Mouse (Mus musculus): ENCODE results near the gene Sap30l. TPM values are rescaled to one million over a fixed set of nuclear protein-coding genes. Genes with fewer than 3 reads are reported as not detected.

Gene Sap30l
- total RNA-seq, 4 experiments from 2014 or later = 50.1 to 53.8 (median 51.2) TPM

Other genes starting within 250 kb of the Sap30l start
- gene Galnt10, start 156.2 kb upstream of the Sap30l start, total RNA-seq (2022) = 1 to 10 TPM; 5.7 to 8.1 (median 6.9) TPM
- not detected for gene Hand1, start 31.2 kb downstream of the Sap30l start, total RNA-seq (2022)
- gene Larp1, start 207.4 kb downstream of the Sap30l start, total RNA-seq (2022) = 10 to 100 TPM; 61.6 to 70.0 (median 65.1) TPM